Mouse (Mus musculus): ENCODE measurements around the gene Doc2b.

GRCm38 (mm10) chr11:75796029-75796445 is at the start of gene Doc2b:
- no peak for TF ChIP-seq EP300 (IDR thresholded peaks at IDR 0.05; ENCODE audit: low read depth)
- TF ChIP-seq CTCF (IDR thresholded peaks at IDR 0.05; ENCODE audit: low read depth) = no peak

All from liver, postnatal 0 days (tissue).